Comparison of ENCODE assay signal across 9 mouse cellular contexts in genomic region chr11:96956009-96956724, GRCm38 (mm10). TPM values are rescaled to one million over a fixed set of nuclear protein-coding genes. Genes with fewer than 3 reads are reported as not detected.
DNase-seq lines count a peak whose midpoint lies in the region; ATAC-seq and TF ChIP-seq lines count a peak whose summit lies in the region.
"Had no signal": no experiment of that assay in that cellular context is flagged by ENCODE, and none has a peak within 500 bp of the region (broad histone marks: within the 10 kb centered on the region; RNA-seq: fewer than 3 reads in every experiment).

No protein-coding gene starts in this region.

- peak; percentile 84 for TF ChIP-seq EP300 in liver, postnatal 0 days (IDR thresholded peaks at IDR 0.05; ENCODE audit: low read depth)

- H3K36me3 ChIP-seq in lung, embryonic 14.5 days (ENCODE audit: insufficient read depth) = peaks cover 91% of the 10 kb centered on the region
- peaks cover 94% of the 10 kb centered on the region for H3K36me3 ChIP-seq in liver, postnatal 0 days (replicated peaks; ENCODE audit: insufficient read depth, low read length)

- no peaks in the 10 kb centered on the region for H3K4me1 ChIP-seq in lung, embryonic 14.5 days (ENCODE audit: insufficient read depth)
- peaks cover 24% of the 10 kb centered on the region for H3K4me1 ChIP-seq in liver, postnatal 0 days (ENCODE audit: insufficient read depth)
- H3K4me1 ChIP-seq: hindbrain, embryonic 15.5 days; midbrain, embryonic 15.5 days had no signal

- 57% methylated on average over 20 of the region's 20 CpGs for WGBS in lung, embryonic 14.5 days
- 60% methylated on average over 20 of the region's 20 CpGs for WGBS in liver, postnatal 0 days (ENCODE audit: insufficient replicate concordance)

- H3K27me3 ChIP-seq in lung, embryonic 14.5 days (ENCODE audit: insufficient read depth, low read length) = no peaks in the 10 kb centered on the region
- no peaks in the 10 kb centered on the region for H3K27me3 ChIP-seq in liver, postnatal 0 days (ENCODE audit: insufficient read depth, low read length)
- H3K27me3 ChIP-seq: hindbrain, embryonic 15.5 days; midbrain, embryonic 15.5 days had no signal

- H3K27ac ChIP-seq in lung, embryonic 14.5 days (ENCODE audit: low read depth) = no peak overlapping the region
- H3K27ac ChIP-seq in liver, postnatal 0 days (ENCODE audit: low read depth) = peak overlapping the region; percentile 66
- H3K27ac ChIP-seq: hindbrain, embryonic 15.5 days; midbrain, embryonic 15.5 days had no signal

- H3K4me2 ChIP-seq in lung, embryonic 14.5 days = no peak overlapping the region
- H3K4me2 ChIP-seq in liver, postnatal 0 days (ENCODE audit: low read depth, low read length) = peak overlapping the region; percentile 42
- H3K4me2 ChIP-seq: hindbrain, embryonic 15.5 days; midbrain, embryonic 15.5 days had no signal

- no peaks in the 10 kb centered on the region for H3K9me3 ChIP-seq in lung, embryonic 14.5 days (ENCODE audit: low read depth, low read length)
- H3K9me3 ChIP-seq in liver, postnatal 0 days (ENCODE audit: low read length) = no peaks in the 10 kb centered on the region
- H3K9me3 ChIP-seq: hindbrain, embryonic 15.5 days; midbrain, embryonic 15.5 days had no signal

- ATAC-seq in lung, embryonic 14.5 days (ENCODE audit: insufficient read depth) = no peak
- ATAC-seq in liver, postnatal 0 days = peak; percentile 92
- ATAC-seq: midbrain, embryonic 15.5 days had no signal

- no peak overlapping the region for H3K4me3 ChIP-seq in lung, embryonic 14.5 days (ENCODE audit: low read depth, low read length)
- no peak overlapping the region for H3K4me3 ChIP-seq in liver, postnatal 0 days (ENCODE audit: low read depth, low read length)
- H3K4me3 ChIP-seq: hindbrain, embryonic 15.5 days; midbrain, embryonic 15.5 days had no signal

- TF ChIP-seq CTCF in lung, embryonic 14.5 days (IDR thresholded peaks at IDR 0.05; ENCODE audit: low read depth) = peak; percentile 58
- peak; percentile 63 for TF ChIP-seq CTCF in liver, postnatal 0 days (IDR thresholded peaks at IDR 0.05; ENCODE audit: low read depth)

- DNase-seq in lung, embryonic 14.5 days = no peak
- DNase-seq in lung, postnatal 4 days = no peak
- DNase-seq in brain, adult 2 months (ENCODE audit: low read depth, low spot score) = peak; percentile 39
- DNase-seq in gastrocnemius, adult 18-20 months (ENCODE audit: low spot score) = peak; percentile 58
- peak; percentile 70 for DNase-seq in liver, postnatal 0 days
- DNase-seq in layer of hippocampus, adult 9-11 months = no peak
- no peak for DNase-seq in thymus, postnatal 25 days

- no peak overlapping the region for H3K9ac ChIP-seq in lung, embryonic 14.5 days
- no peak overlapping the region for H3K9ac ChIP-seq in liver, postnatal 0 days (replicated peaks)
- H3K9ac ChIP-seq: hindbrain, embryonic 15.5 days; midbrain, embryonic 15.5 days had no signal

RNA-seq across cellular contexts. Expression of gene Pnpo, which starts 12.4 kb away (rescaled TPM):
- 18.4 and 19.5 TPM in 2 replicates for polyA plus RNA-seq in lung, embryonic 14.5 days (2014; fragmentation: Nextera tagmentation; extraction: Ambion mirVana)
- total RNA-seq in gastrocnemius, adult 18-20 months (2021) = 1 to 10 TPM; 7.6 to 9.0 TPM
- 271 and 273 TPM in 2 replicates for polyA plus RNA-seq in liver, postnatal 0 days (2015; fragmentation: Nextera tagmentation; extraction: Ambion mirVana)

RNA-seq across cellular contexts. Expression of gene Sp2, which starts 26.6 kb away (rescaled TPM):
- polyA plus RNA-seq in lung, embryonic 14.5 days (2014; fragmentation: Nextera tagmentation; extraction: Ambion mirVana) = 22.3 and 23.7 TPM in 2 replicates
- 10 to 100 TPM; 11.2 TPM for total RNA-seq in gastrocnemius, adult 18-20 months (2021)
- 6.8 and 7.1 TPM in 2 replicates for polyA plus RNA-seq in liver, postnatal 0 days (2015; fragmentation: Nextera tagmentation; extraction: Ambion mirVana)

RNA-seq across cellular contexts. Expression of gene Prr15l, which starts 28.3 kb away (rescaled TPM):
- 24.1 and 30.8 TPM in 2 replicates for polyA plus RNA-seq in lung, embryonic 14.5 days (2014; fragmentation: Nextera tagmentation; extraction: Ambion mirVana)
- total RNA-seq in gastrocnemius, adult 18-20 months (2021) = not detected
- polyA plus RNA-seq in liver, postnatal 0 days (2015; fragmentation: Nextera tagmentation; extraction: Ambion mirVana) = 10.1 and 13.9 TPM in 2 replicates

RNA-seq across cellular contexts. Expression of gene Cdk5rap3, which starts 39.9 kb away (rescaled TPM):
- 61.8 and 63.8 TPM in 2 replicates for polyA plus RNA-seq in lung, embryonic 14.5 days (2014; fragmentation: Nextera tagmentation; extraction: Ambion mirVana)
- total RNA-seq in gastrocnemius, adult 18-20 months (2021) = 10 to 100 TPM; 24.9 to 25.7 TPM
- polyA plus RNA-seq in liver, postnatal 0 days (2015; fragmentation: Nextera tagmentation; extraction: Ambion mirVana) = 38.3 and 38.4 TPM in 2 replicates

RNA-seq across cellular contexts. Expression of gene Sp6, which starts 57.0 kb away (rescaled TPM):
- 0.22 and 0.43 TPM in 2 replicates for polyA plus RNA-seq in lung, embryonic 14.5 days (2014; fragmentation: Nextera tagmentation; extraction: Ambion mirVana)
- under 1 TPM; 0.09 to 0.14 TPM for total RNA-seq in gastrocnemius, adult 18-20 months (2021)
- 0.06 and 0.07 TPM in 2 replicates for polyA plus RNA-seq in liver, postnatal 0 days (2015; fragmentation: Nextera tagmentation; extraction: Ambion mirVana)
- polyA plus RNA-seq: midbrain, embryonic 15.5 days had no signal

Comparison
In these comparisons a context has a peak if more than half of its experiments do, and no peak if none do; other contexts are left out.
1. DNase-seq: peak in brain, adult 2 months (single experiment), gastrocnemius, adult 18-20 months (single experiment) and liver, postnatal 0 days (single experiment); none in lung, embryonic 14.5 days (single experiment), lung, postnatal 4 days (0 of 2), layer of hippocampus, adult 9-11 months (single experiment) and thymus, postnatal 25 days (single experiment).
2. RNA of gene Pnpo, which starts 12.4 kb away (polyA plus RNA-seq): 271 to 273 TPM in liver, postnatal 0 days; 18.4 to 19.5 TPM in lung, embryonic 14.5 days; every median in the first group is over 10 times any median in the second.